Mouse (Mus musculus) embryonic facial prominence, embryonic 12.5 days (tissue): ENCODE measurements around the gene Gfer. TPM values are rescaled to one million over a fixed set of nuclear protein-coding genes. Genes with fewer than 3 reads are reported as not detected.
"Not testable (repeated sequence)": the region's sequence is repeated elsewhere in the genome, so short reads cannot be mapped to it uniquely, and the experiment has no call there.

Source experiments
- ATAC-seq: fragments of 200-750 bp; cut with Nextera tagmentation; 2 replicates; pipeline ENCODE4 v1.8.0; 2017; ENCODE audit not compliant: insufficient number of reproducible peaks, insufficient read depth, low FRiP score, low TSS enrichment
- H3K27ac ChIP-seq: fragments of 300-500 bp; sonication (generic); 2 replicates; pipeline ENCODE4 v1.5.1; 2016; ENCODE audit warnings: mild to moderate bottlenecking
- H3K27me3 ChIP-seq: fragments of 300-500 bp; sonication (generic); 2 replicates; pipeline ENCODE4 v1.6.1; 2016; ENCODE audit warnings: mild to moderate bottlenecking, moderate library complexity
- H3K36me3 ChIP-seq: fragments of 300-500 bp; sonication (generic); 2 replicates; pipeline ENCODE4 v1.6.1; 2016; ENCODE audit warnings: mild to moderate bottlenecking
- H3K4me1 ChIP-seq: fragments of 300-500 bp; sonication (generic); 2 replicates; pipeline ENCODE4 v1.6.1; 2016
- H3K4me2 ChIP-seq: fragments of 300-500 bp; sonication (generic); replicated peaks from 2 replicates; pipeline ENCODE4 v1.6.1; 2016; ENCODE audit warnings: mild to moderate bottlenecking, moderate library complexity
- H3K4me3 ChIP-seq: fragments of 300-500 bp; sonication (generic); 2 replicates; pipeline ENCODE4 v1.5.1; 2016; ENCODE audit warnings: mild to moderate bottlenecking
- H3K9ac ChIP-seq: fragments of 300-500 bp; sonication (generic); 2 replicates; pipeline ENCODE4 v1.6.1; 2016; ENCODE audit warnings: mild to moderate bottlenecking, moderate library complexity
- H3K9me3 ChIP-seq: fragments of 300-500 bp; sonication (generic); 2 replicates; pipeline ENCODE4 v1.6.1; 2016; ENCODE audit warnings: mild to moderate bottlenecking, moderate library complexity
- WGBS: fragments of 180-500 bp; shearing (Covaris S2); methylation state at CpG from one replicate; pipeline ENCODE4 v1.1.7; 2016; 5-methylcytosine and 5-hydroxymethylcytosine counted together
- polyA plus RNA-seq: library from polyadenylated mRNA; unstranded; fragments of >200 nt; fragmentation: Nextera tagmentation; extraction: Ambion mirVana; gene quantifications from 2 replicates; pipeline ENCODE4 v1.2.1, GENCODE M21; 2016

Gene Gfer
- polyA plus RNA-seq, 1 experiment from 2014 or later, result 48.0 TPM

- peaks cover 41% of the 10 kb centered on the region for H3K36me3 ChIP-seq
- WGBS, result 2% methylated on average over 11 of the region's 11 CpGs
- ATAC-seq, H3K9me3 ChIP-seq, H3K27me3 ChIP-seq: not testable (repeated sequence)
- 0 out of 2 replicates have a peak overlapping the region, but pooled peaks have one; percentile 89 for H3K27ac ChIP-seq
- H3K4me1 ChIP-seq, result peaks cover 29% of the 10 kb centered on the region
- H3K9ac ChIP-seq, result peak overlapping the region; percentile 88
- H3K4me3 ChIP-seq, result peak overlapping the region; percentile 84
- H3K4me2 ChIP-seq, result peak overlapping the region; percentile 85
Observed at GRCm38 (mm10) chr17:24720616-24721015, 24.7 kb upstream of the Gfer start.

DNA sequence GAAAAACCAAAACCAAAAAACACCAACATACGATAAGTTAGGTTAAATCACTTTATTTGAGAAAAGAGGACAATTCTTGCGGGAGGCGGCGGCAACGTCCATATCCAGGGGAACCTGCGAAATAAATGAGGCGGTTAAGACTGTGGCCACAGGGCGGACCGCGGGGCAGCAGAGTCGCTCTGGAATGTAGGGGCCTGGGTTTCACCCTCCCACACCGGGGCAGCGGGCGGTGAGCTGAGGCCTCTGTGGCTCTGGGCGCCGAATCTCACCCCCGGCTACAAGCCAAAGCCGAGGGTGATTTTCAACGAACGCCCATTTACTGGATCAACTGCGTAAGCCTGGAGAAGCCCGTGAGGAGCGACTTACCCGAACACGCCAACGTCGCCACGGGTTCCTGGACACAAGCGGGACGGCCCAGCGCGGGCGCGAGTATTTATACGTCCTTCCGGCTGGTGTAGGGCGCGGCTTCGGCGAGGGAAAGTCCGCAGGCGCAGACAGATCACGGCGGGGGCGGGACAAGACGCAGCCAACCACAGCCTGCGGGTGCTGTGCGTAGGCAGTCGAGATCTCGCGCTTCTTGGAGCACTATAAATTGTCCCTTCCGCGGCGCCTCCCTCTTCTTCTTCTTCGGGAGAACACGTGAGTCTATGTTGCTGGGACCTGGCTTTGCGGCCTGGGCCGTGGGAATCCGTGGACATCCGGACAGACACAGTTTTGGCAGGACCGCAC is 23.7 kb upstream of the Gfer start:
- no peaks in the 10 kb centered on the region for H3K9me3 ChIP-seq
- peak overlapping the region; percentile 85 for H3K4me2 ChIP-seq
- peak overlapping the region; percentile 89 for H3K27ac ChIP-seq
- H3K9ac ChIP-seq, result peak overlapping the region; percentile 88
- peaks cover 45% of the 10 kb centered on the region for H3K36me3 ChIP-seq
- WGBS, result under 1% methylated on average over 61 of the region's 61 CpGs
- no peaks in the 10 kb centered on the region for H3K27me3 ChIP-seq
- ATAC-seq, result peak; percentile 98
- H3K4me1 ChIP-seq, result peaks cover 29% of the 10 kb centered on the region
- H3K4me3 ChIP-seq, result peak overlapping the region; percentile 84

GRCm38 (mm10) chr17:24718938-24719337 is 23.0 kb upstream of the Gfer start:
- Histone ChIP-seq H3K27ac (peak overlapping the region; percentile 81; the same call in 1 of the 2 replicates), H3K9ac (peak overlapping the region; percentile 87), H3K4me2 (peak overlapping the region; percentile 66), H3K36me3 (peaks cover 45% of the 10 kb centered on the region), H3K4me1 (peaks cover 29% of the 10 kb centered on the region), H3K4me3 (peak overlapping the region; percentile 84)
- not testable (repeated sequence) for ATAC-seq, H3K9me3 ChIP-seq, H3K27me3 ChIP-seq
- WGBS, result 63% methylated on average over 5 of the region's 5 CpGs

GRCm38 (mm10) chr17:24717943-24718342 is 22.0 kb upstream of the Gfer start, which contains the start of the genes Rnf151 and Rps2:
TSS of gene Rnf151 (minus strand) at chr17:24718063.
TSS of gene Rps2 (plus strand) at chr17:24718116.
- no peaks in the 10 kb centered on the region for H3K27me3 ChIP-seq
- no peaks in the 10 kb centered on the region for H3K9me3 ChIP-seq
- H3K36me3 ChIP-seq, result peaks cover 45% of the 10 kb centered on the region
- 84% methylated on average over 4 of the region's 4 CpGs for WGBS
- H3K4me2 ChIP-seq, result peak within 1 kb of the TSS; percentile 66
- peak within 1 kb of the TSS; percentile 87 for H3K9ac ChIP-seq
- peak within 1 kb of the TSS; percentile 84 for H3K4me3 ChIP-seq
- ATAC-seq, result no peak
- H3K27ac ChIP-seq, result no peak within 1 kb of the TSS
- peaks cover 23% of the 10 kb centered on the region for H3K4me1 ChIP-seq

DNA sequence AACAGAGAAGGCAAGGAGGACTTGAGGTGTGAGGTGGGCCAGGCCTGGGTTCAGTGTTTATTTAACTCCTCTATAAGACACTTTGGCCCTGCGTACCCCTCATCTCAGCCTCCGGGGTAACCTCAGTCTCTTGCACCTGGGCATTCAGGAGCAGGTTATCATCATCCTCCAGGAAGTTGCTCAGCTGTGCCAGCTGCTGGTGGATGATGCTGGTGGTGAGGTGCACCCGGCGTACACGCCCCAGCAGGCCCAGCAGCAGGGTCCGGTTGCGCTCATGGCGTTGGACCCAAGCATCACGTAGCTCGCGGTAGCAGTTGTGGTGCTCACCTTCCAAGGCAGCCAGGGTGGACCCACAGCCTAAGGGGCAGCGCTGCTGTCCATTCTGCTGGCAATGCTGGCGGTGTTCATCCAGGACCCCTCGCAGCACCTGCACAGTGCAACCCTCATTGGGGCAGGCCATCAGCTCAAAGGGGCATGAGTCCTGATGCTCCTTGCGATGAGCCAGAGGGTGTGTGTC is 20.3 kb upstream of the Gfer start:
- no peak for ATAC-seq
- no peak overlapping the region for H3K27ac ChIP-seq
- peaks cover 31% of the 10 kb centered on the region for H3K36me3 ChIP-seq
- no peaks in the 10 kb centered on the region for H3K27me3 ChIP-seq
- WGBS, result 97% methylated on average over 15 of the region's 15 CpGs
- peaks cover 9% of the 10 kb centered on the region for H3K4me1 ChIP-seq
- no peak overlapping the region for H3K4me2 ChIP-seq
- no peaks in the 10 kb centered on the region for H3K9me3 ChIP-seq
- no peak overlapping the region for H3K4me3 ChIP-seq
- no peak overlapping the region for H3K9ac ChIP-seq

DNA sequence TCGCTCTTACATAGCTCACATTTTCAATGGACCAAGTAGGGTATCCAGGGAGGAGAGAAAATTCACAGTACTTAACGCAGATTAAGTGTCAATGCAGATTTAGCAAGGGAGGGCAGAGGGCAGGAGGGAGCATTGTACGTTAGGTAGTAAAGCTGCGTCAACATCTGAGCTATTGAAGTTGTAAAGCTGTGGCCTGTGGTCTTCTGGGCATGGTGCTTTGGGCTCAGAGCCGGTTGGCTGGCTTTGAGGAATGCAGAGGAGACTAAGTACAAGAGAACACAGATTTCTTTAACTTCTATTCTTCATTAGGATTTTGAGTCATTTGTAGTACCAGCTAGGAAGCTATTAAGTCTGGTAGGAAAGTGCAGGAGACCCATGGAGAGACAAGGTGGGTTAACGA is 19.6 kb upstream of the Gfer start:
- H3K9ac ChIP-seq, result no peak overlapping the region
- no peak overlapping the region for H3K27ac ChIP-seq
- no peak overlapping the region for H3K4me3 ChIP-seq
- no peaks in the 10 kb centered on the region for H3K27me3 ChIP-seq
- no peak overlapping the region for H3K4me2 ChIP-seq
- 83% methylated on average over 6 of the region's 6 CpGs for WGBS
- peaks cover 7% of the 10 kb centered on the region; the same call in 1 of the 2 replicates for H3K4me1 ChIP-seq
- no peaks in the 10 kb centered on the region for H3K9me3 ChIP-seq
- ATAC-seq, result no peak
- peaks cover 27% of the 10 kb centered on the region for H3K36me3 ChIP-seq

GRCm38 (mm10) chr17:24708646-24709045 is 12.7 kb upstream of the Gfer start:
- H3K4me3 ChIP-seq, result no peak overlapping the region
- peaks cover 19% of the 10 kb centered on the region for H3K36me3 ChIP-seq
- ATAC-seq, result no peak

GRCm38 (mm10) chr17:24707801-24708425 is 12.0 kb upstream of the Gfer start:
- WGBS, result 6% methylated on average over 24 of the region's 24 CpGs
- Histone ChIP-seq H3K9ac (peak overlapping the region; percentile 71), H3K4me2 (peak overlapping the region; percentile 71), H3K27me3 (no peaks in the 10 kb centered on the region), H3K4me1 (peaks cover 11% of the 10 kb centered on the region), H3K4me3 (peak overlapping the region; percentile 82), H3K27ac (peak overlapping the region; percentile 71), H3K36me3 (peaks cover 22% of the 10 kb centered on the region), H3K9me3 (no peaks in the 10 kb centered on the region)
- ATAC-seq, result no peak

More at GRCm38 (mm10) chr17:24708646-24709045, 12.7 kb upstream of the Gfer start:
- H3K9ac ChIP-seq, result no peak overlapping the region
- WGBS, result 34% methylated on average over 2 of the region's 2 CpGs
- H3K9me3 ChIP-seq, result no peaks in the 10 kb centered on the region
- no peak overlapping the region for H3K27ac ChIP-seq
- H3K4me2 ChIP-seq, result no peak overlapping the region
- no peaks in the 10 kb centered on the region for H3K27me3 ChIP-seq
- H3K4me1 ChIP-seq, result peaks cover 11% of the 10 kb centered on the region

DNA sequence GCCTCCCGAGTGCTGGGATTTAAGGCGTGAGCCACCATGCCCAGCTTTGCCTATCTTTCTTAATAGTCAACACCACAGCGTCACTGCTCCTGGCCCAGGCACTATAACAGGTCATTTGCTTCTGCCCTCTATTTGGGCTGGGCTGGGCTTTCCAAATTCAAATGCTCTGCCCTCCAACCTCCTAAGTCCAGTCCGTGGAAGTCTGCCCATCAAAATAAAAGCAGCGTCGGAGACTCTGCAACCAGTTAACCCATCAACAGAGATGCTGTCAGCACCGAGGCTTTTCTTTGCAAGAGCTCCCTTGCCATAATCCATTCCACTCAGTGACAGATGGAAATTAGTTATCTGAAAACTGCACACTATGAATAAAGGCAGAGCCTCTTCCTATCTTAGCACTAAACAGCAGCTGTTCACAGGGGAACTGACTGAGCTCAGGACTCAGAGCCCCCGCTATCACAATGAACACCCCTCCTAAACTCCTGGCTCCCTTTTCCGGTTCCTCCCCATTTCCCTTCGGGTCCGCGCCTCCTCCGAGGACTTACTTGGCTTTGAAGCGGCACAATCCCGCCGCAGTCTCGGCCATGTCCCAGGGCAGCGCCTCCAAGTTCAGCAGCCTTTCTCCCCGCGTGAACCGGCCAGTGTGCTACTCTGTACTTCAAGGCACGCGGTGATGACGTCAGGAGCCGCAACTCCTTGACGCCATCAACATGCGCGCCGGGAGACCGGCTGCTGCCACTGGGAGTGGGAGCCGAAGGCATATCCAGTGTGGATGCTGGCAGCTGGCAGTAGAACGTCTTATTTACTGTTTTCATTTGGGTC is 11.2 kb upstream of the Gfer start, which contains the start of gene Tbl3:
Tbl3 (minus strand) TSS at position 679 of the 819 bp plus-strand sequence.
- peaks cover 11% of the 10 kb centered on the region for H3K4me1 ChIP-seq
- H3K4me3 ChIP-seq, result peak within 1 kb of the TSS; percentile 82
- H3K9ac ChIP-seq, result peak within 1 kb of the TSS; percentile 71
- WGBS, result 3% methylated on average over 32 of the region's 32 CpGs
- H3K36me3 ChIP-seq, result peaks cover 28% of the 10 kb centered on the region
- H3K4me2 ChIP-seq, result peak within 1 kb of the TSS; percentile 71
- peak within 1 kb of the TSS; percentile 71 for H3K27ac ChIP-seq
- H3K9me3 ChIP-seq, result no peaks in the 10 kb centered on the region
- no peaks in the 10 kb centered on the region for H3K27me3 ChIP-seq
- ATAC-seq, result peak; percentile 72; the same call in 1 of the 2 replicates

GRCm38 (mm10) chr17:24705821-24706220 is 9.9 kb upstream of the Gfer start:
- Histone ChIP-seq H3K9ac (no peak overlapping the region), H3K4me2 (peak overlapping the region; percentile 71; the same call in 1 of the 2 replicates), H3K27me3 (no peaks in the 10 kb centered on the region), H3K4me3 (0 out of 2 replicates have a peak overlapping the region, but pooled peaks have one; percentile 82), H3K27ac (no peak overlapping the region), H3K9me3 (no peaks in the 10 kb centered on the region), H3K36me3 (peaks cover 42% of the 10 kb centered on the region), H3K4me1 (peaks cover 11% of the 10 kb centered on the region)
- 95% methylated on average over 3 of the region's 3 CpGs for WGBS
- no peak for ATAC-seq

- ATAC-seq, result no peak
Observed at GRCm38 (mm10) chr17:24701251-24701650, 5.3 kb upstream of the Gfer start.

More at GRCm38 (mm10) chr17:24701251-24701650, 5.3 kb upstream of the Gfer start:
- peaks cover 57% of the 10 kb centered on the region for H3K36me3 ChIP-seq
- WGBS, result 95% methylated on average over 9 of the region's 9 CpGs
- H3K9me3 ChIP-seq, result no peaks in the 10 kb centered on the region
- no peak overlapping the region for H3K4me2 ChIP-seq
- no peak overlapping the region for H3K9ac ChIP-seq
- H3K27me3 ChIP-seq, result no peaks in the 10 kb centered on the region
- no peak overlapping the region for H3K4me3 ChIP-seq
- no peak overlapping the region for H3K27ac ChIP-seq
- peaks cover 18% of the 10 kb centered on the region for H3K4me1 ChIP-seq
